Mouse (Mus musculus) midbrain, embryonic 16.5 days (tissue): Measurements from ENCODE around the gene 2900026A02Rik. TPM values are rescaled to one million over a fixed set of nuclear protein-coding genes. Genes with fewer than 3 reads are reported as not detected.

Experiments
- ATAC-seq: fragments of 200-750 bp; cut with Nextera tagmentation; 2 replicates; pipeline ENCODE4 v1.8.0; 2017; ENCODE audit warnings: moderate TSS enrichment
- H3K27ac ChIP-seq: fragments of 300-500 bp; sonication (generic); 2 replicates; pipeline ENCODE4 v1.5.1; 2014; ENCODE audit warnings: mild to moderate bottlenecking, low read length, mixed read lengths
- H3K27me3 ChIP-seq: fragments of 300-500 bp; sonication (generic); 2 replicates; pipeline ENCODE4 v1.6.1; 2014; ENCODE audit warnings: low read depth, low read length, mixed read lengths; ENCODE audit not compliant: control insufficient read depth, insufficient read depth
- H3K36me3 ChIP-seq: fragments of 300-500 bp; sonication (generic); 2 replicates; pipeline ENCODE4 v1.6.1; 2014; ENCODE audit warnings: mild to moderate bottlenecking, low read length, moderate library complexity, mixed read lengths; ENCODE audit not compliant: control insufficient read depth, insufficient read depth
- H3K4me1 ChIP-seq: fragments of 300-500 bp; sonication (generic); 2 replicates; pipeline ENCODE4 v1.6.1; 2014; ENCODE audit warnings: mild to moderate bottlenecking, low read length, mixed read lengths; ENCODE audit not compliant: control insufficient read depth, insufficient read depth
- H3K4me2 ChIP-seq: fragments of 300-500 bp; sonication (generic); 2 replicates; pipeline ENCODE4 v1.6.1; 2014; ENCODE audit warnings: mild to moderate bottlenecking, low read length, mixed read lengths
- H3K4me3 ChIP-seq: fragments of 300-500 bp; sonication (generic); 2 replicates; pipeline ENCODE4 v1.5.1; 2014; ENCODE audit warnings: low read depth, mild to moderate bottlenecking, low read length, moderate library complexity, mixed read lengths
- H3K9ac ChIP-seq: fragments of 300-500 bp; sonication (generic); 2 replicates; pipeline ENCODE4 v1.6.1; 2014; ENCODE audit warnings: low read depth, low read length, mixed read lengths
- H3K9me3 ChIP-seq: fragments of 300-500 bp; sonication (generic); replicated peaks from 2 replicates; pipeline ENCODE4 v1.6.1; 2014; ENCODE audit warnings: mild to moderate bottlenecking, low read length, mixed read lengths; ENCODE audit not compliant: control insufficient read depth, poor library complexity, severe bottlenecking
- WGBS: fragments of 180-500 bp; shearing (Covaris S2); extraction: QIAGEN DNeasy Blood & Tissue Kit; methylation state at CpG from one replicate; pipeline ENCODE4 v1.1.7; 2014; 5-methylcytosine and 5-hydroxymethylcytosine counted together
- polyA plus RNA-seq: library from polyadenylated mRNA; unstranded; fragments of >200 nt; fragmentation: Nextera tagmentation; extraction: Ambion mirVana; gene quantifications from 2 replicates; pipeline ENCODE4 v1.2.1, GENCODE M21; 2015

2900026A02Rik gene
- polyA plus RNA-seq, 1 experiment from 2014 or later, result 3.8 TPM

DNA sequence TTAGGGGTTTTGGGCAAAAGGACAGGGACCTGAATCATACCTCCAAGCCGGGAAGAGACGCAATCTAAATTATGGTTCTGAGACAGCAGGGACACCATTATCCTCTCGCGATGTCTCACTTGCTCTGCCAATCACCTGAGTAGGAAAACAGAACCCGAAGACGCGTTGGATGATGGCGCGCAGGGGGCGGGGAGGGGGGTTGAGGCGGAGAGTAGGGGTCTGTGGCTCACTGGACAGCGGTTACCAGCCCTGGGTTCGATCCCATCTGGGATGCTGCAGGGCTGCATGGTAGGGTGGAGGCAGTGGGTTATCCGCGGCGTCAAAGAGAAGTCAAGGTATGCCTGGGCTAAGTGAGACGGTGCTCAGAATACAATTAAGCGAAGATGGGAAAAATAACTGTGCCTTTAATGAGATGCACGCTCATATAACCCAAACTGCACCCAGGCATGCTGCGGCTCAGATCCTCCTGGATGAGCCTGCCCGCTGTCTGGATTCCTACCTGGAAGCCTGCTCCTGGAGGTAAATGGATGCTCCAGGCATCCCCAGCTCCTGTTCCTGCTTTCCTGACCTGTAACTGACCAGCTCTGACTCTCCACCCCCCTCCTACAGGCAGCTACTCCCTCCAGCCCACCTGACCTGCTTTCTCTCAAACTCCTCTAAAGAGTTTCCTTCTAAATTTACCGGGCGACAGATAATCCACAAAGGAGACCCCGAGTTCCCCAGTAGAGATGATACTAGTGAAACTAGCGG lies 4.8 kb upstream of the 2900026A02Rik start:
- Histone ChIP-seq H3K36me3 (no peaks in the 10 kb centered on the region), H3K9ac (peak overlapping the region; percentile 52), H3K9me3 (no peaks in the 10 kb centered on the region), H3K27ac (peak overlapping the region; percentile 52), H3K4me2 (peak overlapping the region; percentile 58), H3K4me3 (peak overlapping the region; percentile 15), H3K27me3 (no peaks in the 10 kb centered on the region), H3K4me1 (peaks cover 16% of the 10 kb centered on the region)
- 12% methylated on average over 25 of the region's 25 CpGs for WGBS
- ATAC-seq, result peak; percentile 31; the same call in 1 of the 2 replicates

DNA sequence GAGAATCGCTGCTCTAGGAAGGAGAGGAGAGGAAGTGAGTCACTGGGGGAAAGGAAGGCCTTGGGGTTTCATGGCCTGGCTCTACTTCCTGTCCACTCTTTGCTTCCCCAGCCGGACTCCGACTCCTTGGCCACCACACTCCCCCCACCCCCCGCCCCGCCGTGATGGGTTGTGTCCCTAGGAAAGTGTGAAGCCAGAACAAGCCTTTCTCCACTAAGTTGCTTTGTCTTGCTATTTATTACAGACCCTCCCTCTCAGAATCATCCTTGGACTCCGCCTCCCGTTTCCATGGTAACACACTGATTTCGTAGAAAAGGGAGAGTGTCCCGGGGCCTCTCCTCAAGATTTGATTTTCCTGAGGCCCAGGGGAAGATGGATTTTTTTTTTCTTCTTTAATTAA lies 4.2 kb upstream of the 2900026A02Rik start:
- Histone ChIP-seq H3K4me3 (no peak overlapping the region), H3K27me3 (no peaks in the 10 kb centered on the region), H3K9ac (no peak overlapping the region), H3K9me3 (no peaks in the 10 kb centered on the region), H3K27ac (no peak overlapping the region), H3K4me2 (peak overlapping the region; percentile 58), H3K36me3 (no peaks in the 10 kb centered on the region), H3K4me1 (peaks cover 16% of the 10 kb centered on the region)
- WGBS, result 9% methylated on average over 10 of the region's 10 CpGs
- ATAC-seq, result no peak

DNA sequence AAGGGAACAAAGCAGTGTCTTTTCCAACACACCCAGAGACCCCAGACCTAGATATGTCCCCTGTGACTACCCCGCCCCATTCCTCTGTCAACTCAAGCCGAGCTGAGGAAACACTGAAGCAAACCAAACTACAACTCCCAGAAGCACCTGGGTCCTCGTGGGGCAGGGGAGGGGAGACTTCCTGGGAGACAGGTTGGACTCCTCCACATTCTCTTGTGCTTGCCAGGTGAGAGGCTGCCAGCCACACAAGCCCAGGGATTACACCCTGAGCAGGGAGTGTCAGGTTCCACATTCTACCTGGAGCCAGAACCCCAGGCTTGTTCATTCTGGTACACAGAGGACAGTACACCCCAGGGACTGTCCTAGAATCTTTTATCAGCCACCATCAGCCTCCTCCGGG lies 2.9 kb upstream of the 2900026A02Rik start:
- Histone ChIP-seq H3K4me2 (no peak overlapping the region), H3K4me1 (peaks cover 16% of the 10 kb centered on the region), H3K36me3 (no peaks in the 10 kb centered on the region), H3K4me3 (no peak overlapping the region), H3K9ac (no peak overlapping the region), H3K9me3 (no peaks in the 10 kb centered on the region), H3K27me3 (no peaks in the 10 kb centered on the region), H3K27ac (no peak overlapping the region)
- no peak for ATAC-seq
- WGBS, result 51% methylated on average over 4 of the region's 4 CpGs

DNA sequence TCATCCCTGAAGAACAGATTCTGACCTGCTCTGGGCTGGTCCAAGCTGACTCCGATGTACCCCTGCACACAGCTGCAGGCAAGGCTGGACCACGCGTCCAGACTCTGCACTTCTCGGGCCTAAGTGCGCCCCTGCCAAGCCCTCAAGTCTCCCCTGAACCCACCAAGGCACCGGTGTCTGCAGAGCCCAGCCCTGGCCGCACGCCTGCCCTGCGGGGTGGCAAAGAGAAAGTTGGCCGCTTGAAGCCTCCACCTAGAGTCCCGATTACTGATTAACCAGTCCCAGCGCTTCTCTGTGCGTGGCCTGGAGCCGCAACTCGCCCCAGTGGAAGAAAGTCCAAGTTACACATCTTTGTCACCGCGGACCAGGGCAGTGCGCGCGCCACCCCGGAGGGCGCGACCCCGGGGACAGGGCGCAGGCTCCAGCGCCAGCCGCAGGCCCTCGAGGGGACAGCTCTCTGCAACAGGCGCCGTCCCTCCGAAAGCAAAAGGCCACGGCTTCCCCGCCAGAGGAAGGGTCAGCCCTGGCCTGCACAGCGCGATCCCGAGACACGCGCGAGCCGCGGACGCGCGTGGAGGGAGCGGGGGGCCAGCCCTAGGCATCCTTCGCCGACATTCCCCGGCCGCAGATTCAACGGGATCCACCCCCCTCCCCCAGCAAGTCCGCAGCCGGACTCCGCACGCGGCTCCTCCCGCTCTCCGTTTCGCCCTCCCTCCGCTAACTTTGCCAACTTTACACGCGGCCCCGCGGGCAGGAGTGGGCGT lies 471 bp downstream of the 2900026A02Rik start:
- H3K36me3 ChIP-seq, result no peaks in the 10 kb centered on the region
- peaks cover 3% of the 10 kb centered on the region for H3K4me1 ChIP-seq
- WGBS, result 2% methylated on average over 46 of the region's 64 CpGs
- ATAC-seq, result peak; percentile 43
- H3K4me2 ChIP-seq, result peak overlapping the region; percentile 63
- no peak overlapping the region; the same call in 1 of the 2 replicates for H3K27ac ChIP-seq
- peak overlapping the region; percentile 63 for H3K9ac ChIP-seq
- no peaks in the 10 kb centered on the region for H3K9me3 ChIP-seq
- peak overlapping the region; percentile 69 for H3K4me3 ChIP-seq
- no peaks in the 10 kb centered on the region for H3K27me3 ChIP-seq

DNA sequence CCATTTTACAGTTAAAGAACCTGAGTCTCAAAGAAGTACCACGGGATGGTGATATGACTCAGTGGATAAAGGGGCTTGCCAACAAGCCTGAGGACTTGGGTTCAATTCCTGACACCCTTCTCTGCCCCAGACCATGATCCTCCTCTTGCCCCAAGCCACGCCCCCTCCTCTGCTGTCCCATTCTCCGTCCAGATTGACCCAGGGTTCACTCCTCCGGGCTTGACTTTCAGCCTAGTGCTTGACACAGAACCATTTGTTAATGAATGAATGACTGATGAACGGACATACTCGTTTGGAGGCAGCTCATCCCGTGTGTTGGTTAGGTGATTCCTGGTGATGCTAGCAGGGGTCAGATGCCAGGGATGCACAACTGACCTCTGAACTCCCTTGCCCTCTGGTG lies 1.2 kb downstream of the 2900026A02Rik start:
- H3K4me2 ChIP-seq, result no peak overlapping the region
- no peaks in the 10 kb centered on the region for H3K4me1 ChIP-seq
- no peaks in the 10 kb centered on the region for H3K36me3 ChIP-seq
- H3K9me3 ChIP-seq, result no peaks in the 10 kb centered on the region
- H3K4me3 ChIP-seq, result no peak overlapping the region
- 67% methylated on average over 7 of the region's 7 CpGs for WGBS
- no peak for ATAC-seq
- no peak overlapping the region for H3K9ac ChIP-seq
- no peaks in the 10 kb centered on the region for H3K27me3 ChIP-seq
- H3K27ac ChIP-seq, result no peak overlapping the region

DNA sequence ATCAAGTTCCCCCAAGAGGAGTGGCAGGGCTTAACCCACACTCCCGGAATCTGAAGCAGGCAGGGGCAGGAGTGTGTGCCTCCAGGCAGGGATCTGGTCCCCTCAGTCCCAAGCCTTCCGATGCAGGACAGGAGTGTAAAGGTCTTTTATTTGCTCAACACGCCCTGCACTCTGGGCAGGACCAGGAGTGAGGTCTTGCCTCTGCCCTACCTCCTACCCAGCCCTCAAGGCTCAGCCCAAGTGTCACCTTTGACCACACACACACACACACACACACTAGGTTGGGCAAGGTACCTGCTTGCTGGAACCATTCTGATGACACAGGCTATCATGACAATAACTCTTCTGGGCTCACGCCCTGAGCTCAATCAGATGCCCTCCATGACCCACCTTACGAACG lies 1.6 kb downstream of the 2900026A02Rik start:
- H3K9ac ChIP-seq, result no peak overlapping the region
- H3K27ac ChIP-seq, result no peak overlapping the region
- 88% methylated on average over 6 of the region's 6 CpGs for WGBS
- H3K27me3 ChIP-seq, result no peaks in the 10 kb centered on the region
- H3K36me3 ChIP-seq, result no peaks in the 10 kb centered on the region
- H3K9me3 ChIP-seq, result no peaks in the 10 kb centered on the region
- no peak for ATAC-seq
- no peak overlapping the region for H3K4me2 ChIP-seq
- no peaks in the 10 kb centered on the region for H3K4me1 ChIP-seq
- no peak overlapping the region for H3K4me3 ChIP-seq

DNA sequence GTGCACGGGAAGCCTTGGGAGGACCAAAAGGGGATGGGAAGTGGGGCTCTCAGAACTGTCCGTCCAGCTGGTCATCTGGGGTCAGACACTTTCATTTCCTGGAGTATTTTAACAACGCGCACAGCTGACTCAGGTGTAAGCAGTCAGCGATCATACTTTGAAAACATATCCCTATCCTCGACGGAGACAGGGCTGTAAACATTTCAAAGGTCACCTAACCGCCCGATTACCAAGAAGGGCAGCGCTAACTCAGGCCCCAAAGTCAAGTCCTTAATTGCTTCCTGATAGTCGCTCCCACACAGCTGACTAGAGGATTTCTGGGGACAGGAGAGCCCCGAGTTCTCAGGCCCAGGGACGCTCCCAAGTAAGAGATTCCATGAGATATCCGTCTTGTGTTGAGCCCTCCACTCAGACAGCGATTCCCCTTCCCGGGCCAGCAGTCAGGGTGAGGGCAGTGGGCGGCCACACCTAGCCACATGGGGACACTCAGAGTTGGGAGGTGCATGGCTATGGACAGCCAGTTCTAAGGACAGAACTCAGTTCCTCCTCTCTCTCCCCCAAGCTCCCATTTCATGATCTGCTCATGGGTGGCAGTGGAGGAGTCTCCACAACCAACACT lies 2.3 kb downstream of the 2900026A02Rik start:
- no peak for ATAC-seq
- Histone ChIP-seq H3K4me3 (no peak overlapping the region), H3K36me3 (no peaks in the 10 kb centered on the region), H3K27me3 (no peaks in the 10 kb centered on the region), H3K27ac (no peak overlapping the region), H3K4me2 (no peak overlapping the region), H3K9ac (no peak overlapping the region), H3K9me3 (no peaks in the 10 kb centered on the region), H3K4me1 (no peaks in the 10 kb centered on the region)
- WGBS, result 85% methylated on average over 17 of the region's 17 CpGs

DNA sequence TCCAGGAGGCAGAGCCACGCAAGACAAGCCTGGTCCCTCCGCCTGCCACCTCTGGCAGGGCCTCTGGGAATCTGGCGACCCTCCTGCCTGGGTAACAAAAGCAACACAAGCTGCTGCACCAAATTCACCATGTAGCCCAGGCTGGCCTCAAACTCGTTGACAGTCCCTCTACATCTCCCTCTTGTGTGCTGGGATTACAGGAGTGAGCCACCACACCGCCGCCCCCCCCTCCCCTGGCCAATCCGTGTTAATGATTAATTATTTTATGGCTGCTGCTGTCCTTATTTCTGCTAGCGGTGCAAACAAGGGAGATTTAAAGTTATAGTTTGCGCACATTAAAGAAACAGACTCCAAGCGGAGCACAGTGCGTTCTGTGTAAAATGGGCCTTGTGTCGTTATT lies 4.0 kb downstream of the 2900026A02Rik start:
- no peaks in the 10 kb centered on the region for H3K36me3 ChIP-seq
- H3K4me3 ChIP-seq, result no peak overlapping the region
- H3K9ac ChIP-seq, result no peak overlapping the region
- 81% methylated on average over 12 of the region's 12 CpGs for WGBS
- no peak for ATAC-seq
- H3K27ac ChIP-seq, result no peak overlapping the region
- H3K4me2 ChIP-seq, result no peak overlapping the region
- H3K4me1 ChIP-seq, result no peaks in the 10 kb centered on the region
- H3K9me3 ChIP-seq, result no peaks in the 10 kb centered on the region
- H3K27me3 ChIP-seq, result no peaks in the 10 kb centered on the region
